Mouse (Mus musculus): ENCODE measurements around the gene Nyap1.

The Nyap1 gene

DNA sequence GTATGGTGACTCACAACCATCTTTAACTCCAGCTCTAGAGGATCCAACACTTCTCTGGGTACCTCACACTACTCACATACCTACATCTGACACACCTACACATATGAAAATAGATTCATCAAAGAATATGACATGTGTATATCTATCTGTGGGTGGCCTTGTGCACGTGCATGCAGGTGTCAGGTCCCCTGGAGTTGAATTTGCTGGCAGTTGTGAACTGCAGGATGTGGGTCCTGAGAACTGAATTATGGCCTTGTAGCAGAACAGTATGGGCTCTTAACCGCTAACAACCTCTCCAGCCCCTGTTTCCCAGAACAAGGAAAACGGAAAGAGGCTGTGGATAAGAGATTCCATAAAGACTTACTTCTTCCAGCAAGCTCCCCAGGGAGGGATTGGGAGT lies 42.3 kb downstream of the Nyap1 start:
- no peak for DNase-seq (ENCODE audit: extremely low spot score, low read depth, low spot score)

- no peak for DNase-seq (ENCODE audit: extremely low spot score, low read depth, low spot score)
These were observed 45.5 kb downstream of the Nyap1 start for GRCm38 (mm10) chr5:137695930-137696329.

- DNase-seq (ENCODE audit: extremely low spot score, low read depth, low spot score) = no peak
These were observed 46.6 kb downstream of the Nyap1 start for GRCm38 (mm10) chr5:137694796-137695195.

DNA sequence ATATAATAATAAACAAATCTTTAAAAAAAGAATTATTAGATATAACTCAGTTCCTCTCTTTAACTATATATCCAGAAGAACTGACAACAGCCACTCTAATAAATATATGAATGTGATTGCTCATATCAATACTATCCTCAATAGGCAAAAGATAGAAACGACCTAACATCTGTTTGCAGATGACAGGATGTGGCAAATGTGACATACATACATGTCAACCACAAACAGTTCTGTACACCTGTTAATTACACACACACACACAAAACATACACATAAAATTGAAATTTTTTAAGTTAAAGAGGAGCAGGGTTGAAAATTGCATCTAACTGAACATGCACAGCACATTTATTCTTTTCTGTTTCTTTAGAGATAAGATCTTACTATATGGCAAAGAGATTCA lies 49.5 kb downstream of the Nyap1 start:
- DNase-seq (ENCODE audit: extremely low spot score, low read depth, low spot score) = no peak

GRCm38 (mm10) chr5:137690531-137690930 lies 50.9 kb downstream of the Nyap1 start:
- no peak for DNase-seq (ENCODE audit: extremely low spot score, low read depth, low spot score)

DNA sequence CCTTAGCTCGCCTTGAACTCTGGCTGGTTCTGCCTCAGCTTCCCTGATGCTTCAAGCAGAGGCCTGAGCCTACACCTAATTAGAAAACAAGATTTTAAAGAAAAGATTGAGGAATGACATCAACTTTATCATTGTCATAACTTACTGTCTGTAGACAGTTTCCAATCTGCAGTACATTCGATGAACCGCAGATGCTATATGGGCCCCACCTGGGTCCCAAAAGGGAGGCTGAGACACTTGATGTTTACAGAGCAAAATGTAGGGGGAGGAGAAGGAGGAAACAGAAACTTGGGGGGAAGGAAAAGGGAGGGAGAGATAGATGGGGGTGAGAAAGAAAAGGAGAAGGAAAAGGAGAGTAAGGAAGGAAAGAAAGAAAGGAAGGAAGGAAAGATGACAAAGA lies 51.4 kb downstream of the Nyap1 start:
- DNase-seq (ENCODE audit: extremely low spot score, low read depth, low spot score) = no peak

- DNase-seq (ENCODE audit: extremely low spot score, low read depth, low spot score) = no peak
These were observed 55.1 kb downstream of the Nyap1 start for GRCm38 (mm10) chr5:137686127-137686790.

DNA sequence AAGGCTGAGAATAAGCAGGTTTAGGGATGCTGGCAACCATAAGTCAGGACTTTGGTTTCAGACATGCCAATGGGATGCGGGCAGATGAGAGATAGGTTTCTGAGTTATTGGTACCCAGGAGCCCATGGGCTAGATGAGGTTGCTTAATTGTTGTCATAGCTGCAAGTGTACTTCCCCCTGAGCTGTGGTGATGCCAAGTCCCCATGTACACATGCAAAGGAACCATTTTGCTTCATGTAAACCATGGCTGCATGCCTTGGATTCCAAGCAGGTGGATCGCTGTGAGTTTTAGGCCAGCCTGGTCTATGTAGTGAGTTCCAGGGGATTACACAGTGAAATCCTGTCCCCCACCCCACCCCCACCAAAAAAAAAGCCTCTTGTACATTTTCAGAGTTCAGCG lies 55.8 kb downstream of the Nyap1 start:
- DNase-seq (ENCODE audit: extremely low spot score, low read depth, low spot score) = no peak

- peak; percentile 96 for DNase-seq (ENCODE audit: extremely low spot score, low read depth, low spot score)
These were observed 56.9 kb downstream of the Nyap1 start, which contains the start of gene Agfg2 for GRCm38 (mm10) chr5:137684294-137685123. Gene Agfg2, minus strand, starts transcription at chr5:137684726.

DNA sequence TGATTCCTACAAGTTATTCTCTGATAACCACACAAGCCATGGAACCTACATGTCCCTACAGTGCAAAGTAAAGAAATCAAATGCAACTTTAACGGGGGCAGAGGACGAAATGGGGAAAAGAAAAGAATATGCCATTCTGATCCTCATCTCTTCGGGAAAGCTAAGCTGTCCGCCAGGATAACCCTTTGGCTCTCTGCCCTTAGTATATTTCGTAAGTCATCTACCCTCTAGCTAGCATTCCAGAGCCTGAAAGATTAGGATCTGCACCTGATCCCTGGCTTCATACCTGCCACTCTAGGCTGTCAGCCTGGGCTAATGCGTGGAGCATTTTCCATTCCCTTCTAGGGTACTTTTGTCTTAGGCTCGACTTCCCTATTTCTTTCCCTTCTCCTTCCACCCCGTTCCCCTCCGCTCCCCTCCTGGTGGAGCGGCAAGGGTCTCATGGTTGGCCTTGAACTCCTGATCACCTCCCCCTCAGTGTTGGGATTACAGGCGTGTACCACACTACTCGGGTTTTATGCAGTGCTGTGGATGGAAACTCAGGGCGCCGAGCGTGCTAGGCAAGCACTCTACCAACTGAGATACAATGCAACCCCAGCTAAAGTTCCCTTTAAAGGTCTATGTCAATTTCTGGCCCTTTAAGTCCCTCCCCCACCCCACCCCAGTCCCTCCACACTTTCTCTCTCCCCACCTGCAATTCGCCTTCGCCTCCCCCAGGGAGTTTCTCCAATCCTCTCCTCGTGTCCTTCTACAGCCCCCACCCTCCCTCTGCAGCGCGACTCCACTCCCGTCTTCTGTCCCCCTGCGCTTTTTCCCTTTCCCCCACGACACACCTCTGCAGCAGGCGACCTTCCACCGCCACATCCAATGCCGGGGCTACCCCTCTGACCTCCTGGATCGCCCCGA lies 57.8 kb downstream of the Nyap1 start:
- DNase-seq (ENCODE audit: extremely low spot score, low read depth, low spot score) = no peak

- no peak for DNase-seq (ENCODE audit: extremely low spot score, low read depth, low spot score)
These were observed 58.9 kb downstream of the Nyap1 start for GRCm38 (mm10) chr5:137682526-137682925.
